Mouse (Mus musculus): Measurements from ENCODE around the gene Fam76b. TPM values are rescaled to one million over a fixed set of nuclear protein-coding genes. Genes with fewer than 3 reads are reported as not detected.
"Not testable (repeated sequence)": the region's sequence is repeated elsewhere in the genome, so short reads cannot be mapped to it uniquely, and the experiment has no call there.

Gene Fam76b
- polyA plus RNA-seq (2014; fragmentation: Nextera tagmentation; extraction: Ambion mirVana) = 21.5 and 22.7 TPM in 2 replicates

DNA sequence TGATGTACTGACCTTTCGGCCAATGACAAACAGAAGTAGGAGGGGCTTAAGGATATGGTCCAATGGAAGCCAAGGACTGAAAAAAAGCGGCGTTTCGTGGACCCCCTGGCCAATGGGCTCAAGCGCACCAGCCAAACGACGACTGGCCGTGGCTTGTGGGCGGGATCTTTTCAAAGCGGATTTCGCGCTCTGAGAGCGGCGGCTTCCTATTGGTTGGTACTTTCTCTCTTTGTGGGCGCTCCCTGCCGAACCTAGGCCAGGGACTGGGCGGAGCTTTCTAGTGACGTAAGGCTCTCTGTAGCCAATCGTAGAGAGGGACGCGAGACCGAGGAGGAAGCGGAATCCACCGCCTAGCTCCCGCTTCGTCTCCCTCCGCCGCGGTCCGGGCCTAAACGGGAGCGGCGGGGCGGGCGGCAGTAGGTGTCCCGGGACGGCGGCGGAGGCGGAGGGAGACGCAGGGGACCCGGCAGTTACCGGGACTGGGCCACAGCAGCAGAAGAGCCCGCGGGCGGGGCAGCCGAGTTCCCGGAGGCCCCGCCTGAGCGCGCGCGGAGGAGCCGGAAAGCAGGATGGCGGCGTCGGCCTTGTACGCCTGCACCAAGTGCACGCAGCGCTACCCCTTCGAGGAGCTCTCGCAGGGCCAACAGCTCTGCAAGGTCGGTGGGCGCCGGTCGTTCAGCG, at the start of gene Fam76b:
TSS of gene Fam76b (plus strand) at position 311 of the 681 bp plus-strand sequence.
- WGBS = 0% methylated on average over 49 of the region's 67 CpGs
- Histone ChIP-seq H3K4me2 (ENCODE audit: low read depth, low read length) (peak within 1 kb of the TSS; percentile 90), H3K9me3 (ENCODE audit: control insufficient read depth, low read length) (no peaks in the 10 kb centered on the region), H3K9ac (ENCODE audit: low read depth, low read length) (peak within 1 kb of the TSS; percentile 94), H3K36me3 (ENCODE audit: control insufficient read depth, insufficient read depth, low read length) (peaks cover 25% of the 10 kb centered on the region), H3K4me3 (ENCODE audit: low read depth, low read length) (peak within 1 kb of the TSS; percentile 85), H3K4me1 (ENCODE audit: control insufficient read depth, insufficient read depth, low read length) (peaks cover 19% of the 10 kb centered on the region), H3K27ac (replicated peaks; ENCODE audit: low read depth, low read length) (peak within 1 kb of the TSS; percentile 99), H3K27me3 (replicated peaks; ENCODE audit: control insufficient read depth, insufficient read depth, low read length) (no peaks in the 10 kb centered on the region)
- DNase-seq (ENCODE audit: low spot score) (peak; percentile 100), ATAC-seq (ENCODE audit: low read depth) (peak; percentile 95)

DNA sequence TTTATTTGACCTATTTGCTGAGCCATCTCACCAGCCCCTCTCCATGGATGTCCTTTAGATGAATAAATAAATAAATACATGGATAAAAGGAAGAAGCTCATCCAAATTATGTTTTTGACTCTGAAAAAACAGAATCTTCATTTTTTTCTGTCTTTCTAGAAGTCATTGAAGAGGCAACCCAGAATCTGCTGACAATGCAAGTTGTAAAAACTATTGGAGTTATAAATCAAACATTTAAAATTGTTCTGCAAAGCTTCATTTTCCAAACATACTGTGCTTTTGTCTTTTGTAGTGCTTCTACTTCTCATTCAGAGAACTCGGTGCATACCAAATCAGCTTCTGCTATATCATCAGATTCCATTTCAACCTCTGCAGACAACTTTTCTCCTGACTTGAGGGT, 45.5 kb upstream of the Fam76b start:
- ATAC-seq (ENCODE audit: low read depth) (no peak), DNase-seq (ENCODE audit: low spot score) (no peak)
- Histone ChIP-seq H3K36me3 (ENCODE audit: control insufficient read depth, insufficient read depth, low read length) (peaks cover 25% of the 10 kb centered on the region), H3K4me3 (ENCODE audit: low read depth, low read length) (no peak overlapping the region), H3K9me3 (ENCODE audit: control insufficient read depth, low read length) (peaks cover 8% of the 10 kb centered on the region; the same call in 1 of the 2 replicates), H3K27ac (replicated peaks; ENCODE audit: low read depth, low read length) (no peak overlapping the region), H3K4me1 (ENCODE audit: control insufficient read depth, insufficient read depth, low read length) (no peaks in the 10 kb centered on the region), H3K27me3 (replicated peaks; ENCODE audit: control insufficient read depth, insufficient read depth, low read length) (no peaks in the 10 kb centered on the region), H3K4me2 (ENCODE audit: low read depth, low read length) (no peak overlapping the region), H3K9ac (ENCODE audit: low read depth, low read length) (no peak overlapping the region)
- WGBS = 95% methylated on average over 1 of the region's 1 CpGs

DNA sequence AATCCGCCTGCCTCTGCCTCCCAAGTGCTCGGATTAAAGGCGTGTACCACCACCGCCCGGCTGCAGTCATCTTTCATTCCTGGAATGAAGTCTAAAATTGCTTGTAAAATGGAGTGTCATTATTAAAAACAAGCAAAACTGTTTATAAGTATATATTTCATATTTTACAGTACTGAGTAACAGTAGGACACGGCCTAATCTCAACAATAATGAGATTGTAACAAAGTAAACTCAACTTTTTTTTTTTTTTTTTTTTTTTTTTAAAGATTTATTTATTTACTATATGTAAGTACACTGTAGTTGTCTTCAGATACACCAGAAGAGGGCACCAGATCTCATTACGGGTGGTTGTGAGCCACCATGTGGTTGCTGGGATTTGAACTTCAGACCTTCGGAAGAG, 36.7 kb upstream of the Fam76b start:
- ATAC-seq (ENCODE audit: low read depth); H3K4me3 ChIP-seq (ENCODE audit: low read depth, low read length); DNase-seq (ENCODE audit: low spot score); H3K9ac ChIP-seq (ENCODE audit: low read depth, low read length); H3K4me2 ChIP-seq (ENCODE audit: low read depth, low read length); H3K4me1 ChIP-seq (ENCODE audit: control insufficient read depth, insufficient read depth, low read length); H3K27me3 ChIP-seq (replicated peaks; ENCODE audit: control insufficient read depth, insufficient read depth, low read length); H3K27ac ChIP-seq (replicated peaks; ENCODE audit: low read depth, low read length); H3K9me3 ChIP-seq (ENCODE audit: control insufficient read depth, low read length): not testable (repeated sequence)
- 94% methylated on average over 7 of the region's 8 CpGs for WGBS
- H3K36me3 ChIP-seq (ENCODE audit: control insufficient read depth, insufficient read depth, low read length) = peaks cover 63% of the 10 kb centered on the region

DNA sequence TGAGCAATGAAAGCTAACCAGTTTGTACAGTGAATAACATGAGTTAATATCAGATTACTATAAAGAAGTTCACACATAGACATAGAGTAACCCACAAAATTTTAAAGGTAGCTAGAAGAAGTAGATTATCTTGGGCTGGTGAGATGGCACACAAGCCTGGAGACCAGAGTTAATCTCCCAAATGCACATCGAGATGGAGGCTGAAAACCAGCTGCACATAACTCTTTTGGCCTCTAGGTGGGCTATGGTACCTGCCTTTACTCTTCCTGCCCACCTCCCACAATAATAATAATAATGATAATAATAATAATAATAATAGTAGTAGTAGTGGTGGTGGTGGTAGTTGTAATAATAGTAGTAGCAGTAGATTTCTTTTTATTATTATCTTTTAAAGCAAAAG, 33.2 kb upstream of the Fam76b start:
- H3K27ac ChIP-seq (replicated peaks; ENCODE audit: low read depth, low read length) = no peak overlapping the region
- WGBS = 77% methylated on average over 1 of the region's 1 CpGs
- no peak overlapping the region for H3K4me3 ChIP-seq (ENCODE audit: low read depth, low read length)
- no peaks in the 10 kb centered on the region for H3K9me3 ChIP-seq (ENCODE audit: control insufficient read depth, low read length)
- ATAC-seq (ENCODE audit: low read depth) (no peak), DNase-seq (ENCODE audit: low spot score) (no peak)
- H3K36me3 ChIP-seq (ENCODE audit: control insufficient read depth, insufficient read depth, low read length) = peaks cover 59% of the 10 kb centered on the region
- no peaks in the 10 kb centered on the region for H3K27me3 ChIP-seq (replicated peaks; ENCODE audit: control insufficient read depth, insufficient read depth, low read length)
- no peaks in the 10 kb centered on the region for H3K4me1 ChIP-seq (ENCODE audit: control insufficient read depth, insufficient read depth, low read length)
- H3K4me2 ChIP-seq (ENCODE audit: low read depth, low read length) = no peak overlapping the region
- no peak overlapping the region for H3K9ac ChIP-seq (ENCODE audit: low read depth, low read length)

DNA sequence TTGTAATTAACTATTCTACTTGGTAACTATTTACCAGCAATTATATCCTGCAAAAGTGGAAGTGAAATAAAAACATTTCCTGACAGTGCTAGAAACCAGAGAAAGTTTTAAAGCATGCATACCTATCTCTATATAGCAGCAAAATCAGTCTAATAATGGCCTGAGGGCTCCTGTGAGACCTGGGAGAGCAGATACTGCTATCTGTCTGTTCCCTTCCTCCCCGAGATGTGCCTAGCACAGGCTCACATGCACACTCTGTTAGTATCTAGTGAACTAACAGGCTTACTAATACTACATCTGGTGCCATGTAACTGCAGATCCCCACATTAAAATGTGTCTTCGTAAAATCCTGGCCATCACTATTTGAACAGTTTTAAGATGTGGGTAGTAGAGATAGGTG, 32.8 kb upstream of the Fam76b start:
- Histone ChIP-seq H3K36me3 (ENCODE audit: control insufficient read depth, insufficient read depth, low read length) (peaks cover 59% of the 10 kb centered on the region), H3K4me2 (ENCODE audit: low read depth, low read length) (no peak overlapping the region), H3K27me3 (replicated peaks; ENCODE audit: control insufficient read depth, insufficient read depth, low read length) (no peaks in the 10 kb centered on the region), H3K9ac (ENCODE audit: low read depth, low read length) (no peak overlapping the region), H3K4me1 (ENCODE audit: control insufficient read depth, insufficient read depth, low read length) (no peaks in the 10 kb centered on the region), H3K9me3 (ENCODE audit: control insufficient read depth, low read length) (no peaks in the 10 kb centered on the region), H3K4me3 (ENCODE audit: low read depth, low read length) (no peak overlapping the region), H3K27ac (replicated peaks; ENCODE audit: low read depth, low read length) (no peak overlapping the region)
- no peak for DNase-seq (ENCODE audit: low spot score)
- WGBS = 89% methylated on average over 2 of the region's 2 CpGs
- ATAC-seq (ENCODE audit: low read depth) = no peak

DNA sequence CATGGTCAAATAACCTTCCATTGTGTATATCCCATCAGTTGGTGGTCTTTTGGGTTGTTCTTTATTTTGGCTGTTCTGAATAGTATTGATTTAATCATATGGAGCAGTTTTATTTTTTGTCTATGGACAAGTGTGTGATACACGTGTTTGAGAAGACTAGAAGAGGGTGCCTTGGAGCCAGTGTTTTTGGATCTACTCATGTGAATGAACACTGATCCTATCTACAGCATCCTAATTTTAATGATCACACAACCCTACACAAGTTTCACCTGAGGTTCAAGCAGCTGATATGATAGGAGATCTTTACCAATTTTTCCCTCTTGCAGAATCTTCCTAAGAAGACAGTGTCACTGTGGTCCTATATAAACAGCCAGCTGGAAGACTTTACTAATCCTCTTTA, 23.0 kb upstream of the Fam76b start:
- H3K9ac ChIP-seq (ENCODE audit: low read depth, low read length) = no peak overlapping the region
- H3K27ac ChIP-seq (replicated peaks; ENCODE audit: low read depth, low read length) = no peak overlapping the region
- no peaks in the 10 kb centered on the region for H3K9me3 ChIP-seq (ENCODE audit: control insufficient read depth, low read length)
- ATAC-seq (ENCODE audit: low read depth) = no peak
- WGBS = 74% methylated on average over 1 of the region's 1 CpGs
- no peak overlapping the region for H3K4me2 ChIP-seq (ENCODE audit: low read depth, low read length)
- peaks cover 80% of the 10 kb centered on the region for H3K36me3 ChIP-seq (ENCODE audit: control insufficient read depth, insufficient read depth, low read length)
- no peaks in the 10 kb centered on the region for H3K4me1 ChIP-seq (ENCODE audit: control insufficient read depth, insufficient read depth, low read length)
- no peak overlapping the region for H3K4me3 ChIP-seq (ENCODE audit: low read depth, low read length)
- DNase-seq (ENCODE audit: low spot score) = no peak
- no peaks in the 10 kb centered on the region for H3K27me3 ChIP-seq (replicated peaks; ENCODE audit: control insufficient read depth, insufficient read depth, low read length)

DNA sequence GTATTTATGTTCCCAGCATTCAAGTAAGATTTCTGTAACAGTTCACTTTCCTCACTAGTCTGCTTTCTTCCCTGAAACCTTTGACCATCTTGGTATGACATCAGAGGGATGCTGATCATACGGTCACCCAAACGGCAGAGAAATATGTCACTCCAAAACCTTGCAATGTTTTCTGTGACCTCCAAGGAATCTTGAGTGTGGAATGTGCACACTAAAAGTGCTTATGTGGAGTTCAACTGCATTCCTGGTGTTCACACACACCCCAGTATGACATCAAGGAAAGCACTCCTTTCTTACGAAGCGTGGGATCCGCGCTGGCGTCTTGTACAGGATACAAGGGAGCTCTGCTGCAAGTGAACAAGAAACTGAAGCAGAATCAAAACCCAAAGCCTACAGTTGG, 20.7 kb upstream of the Fam76b start:
- H3K4me3 ChIP-seq (ENCODE audit: low read depth, low read length) = no peak overlapping the region
- no peak overlapping the region for H3K4me2 ChIP-seq (ENCODE audit: low read depth, low read length)
- H3K36me3 ChIP-seq (ENCODE audit: control insufficient read depth, insufficient read depth, low read length) = peaks cover 86% of the 10 kb centered on the region
- H3K4me1 ChIP-seq (ENCODE audit: control insufficient read depth, insufficient read depth, low read length) = no peaks in the 10 kb centered on the region
- H3K9ac ChIP-seq (ENCODE audit: low read depth, low read length) = no peak overlapping the region
- no peaks in the 10 kb centered on the region for H3K9me3 ChIP-seq (ENCODE audit: control insufficient read depth, low read length)
- 89% methylated on average over 7 of the region's 7 CpGs for WGBS
- ATAC-seq (ENCODE audit: low read depth) (no peak), DNase-seq (ENCODE audit: low spot score) (no peak)
- H3K27me3 ChIP-seq (replicated peaks; ENCODE audit: control insufficient read depth, insufficient read depth, low read length) = no peaks in the 10 kb centered on the region
- H3K27ac ChIP-seq (replicated peaks; ENCODE audit: low read depth, low read length) = no peak overlapping the region

DNA sequence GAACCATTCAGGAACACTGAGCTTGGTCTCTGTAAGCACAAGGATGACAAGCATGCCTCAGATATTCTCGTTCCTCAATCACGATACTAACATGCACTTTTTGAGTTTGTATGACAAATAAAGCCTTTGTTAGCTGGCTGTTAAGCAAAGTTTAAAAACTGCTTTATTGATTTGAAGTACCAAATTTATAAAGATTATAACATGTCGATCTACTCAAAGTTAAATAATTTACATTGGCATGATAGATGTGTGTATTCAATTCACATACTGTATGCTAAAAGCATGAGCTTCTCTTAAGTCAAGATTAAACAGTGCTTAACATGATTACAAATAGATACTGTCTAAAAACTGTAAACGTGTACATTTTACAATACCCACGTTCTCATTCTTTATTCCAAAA, 19.9 kb upstream of the Fam76b start:
- Histone ChIP-seq H3K9ac (ENCODE audit: low read depth, low read length) (no peak overlapping the region), H3K9me3 (ENCODE audit: control insufficient read depth, low read length) (no peaks in the 10 kb centered on the region), H3K27me3 (replicated peaks; ENCODE audit: control insufficient read depth, insufficient read depth, low read length) (no peaks in the 10 kb centered on the region), H3K36me3 (ENCODE audit: control insufficient read depth, insufficient read depth, low read length) (peaks cover 89% of the 10 kb centered on the region), H3K27ac (replicated peaks; ENCODE audit: low read depth, low read length) (no peak overlapping the region), H3K4me2 (ENCODE audit: low read depth, low read length) (no peak overlapping the region), H3K4me3 (ENCODE audit: low read depth, low read length) (no peak overlapping the region), H3K4me1 (ENCODE audit: control insufficient read depth, insufficient read depth, low read length) (no peaks in the 10 kb centered on the region)
- DNase-seq (ENCODE audit: low spot score) (no peak), ATAC-seq (ENCODE audit: low read depth) (no peak)
- 89% methylated on average over 5 of the region's 5 CpGs for WGBS

DNA sequence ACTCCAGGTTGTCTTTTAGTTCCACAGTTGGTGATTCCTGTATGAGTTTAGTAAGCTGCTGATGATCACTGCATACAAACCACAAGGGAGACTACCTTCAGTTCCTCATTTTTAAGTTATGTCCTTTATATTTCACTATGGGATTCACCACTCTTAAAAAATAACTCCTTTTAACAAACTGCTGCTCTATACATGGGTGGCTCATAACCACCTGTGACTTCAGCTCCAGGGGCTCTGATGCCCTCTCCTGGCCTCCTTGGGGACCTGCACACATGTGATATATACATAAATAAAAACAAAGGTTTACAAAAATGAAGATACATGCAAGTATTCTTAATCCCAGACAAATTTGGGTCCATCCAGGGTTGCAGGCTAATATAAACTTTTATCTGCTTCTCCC, 17.6 kb upstream of the Fam76b start:
- ATAC-seq (ENCODE audit: low read depth) (no peak), DNase-seq (ENCODE audit: low spot score) (peak; percentile 7)
- H3K27ac ChIP-seq (replicated peaks; ENCODE audit: low read depth, low read length) = no peak overlapping the region
- peaks cover 83% of the 10 kb centered on the region for H3K36me3 ChIP-seq (ENCODE audit: control insufficient read depth, insufficient read depth, low read length)
- H3K9me3 ChIP-seq (ENCODE audit: control insufficient read depth, low read length) = no peaks in the 10 kb centered on the region
- H3K27me3 ChIP-seq (replicated peaks; ENCODE audit: control insufficient read depth, insufficient read depth, low read length) = no peaks in the 10 kb centered on the region
- H3K4me2 ChIP-seq (ENCODE audit: low read depth, low read length) = no peak overlapping the region
- H3K4me1 ChIP-seq (ENCODE audit: control insufficient read depth, insufficient read depth, low read length) = no peaks in the 10 kb centered on the region
- no peak overlapping the region for H3K9ac ChIP-seq (ENCODE audit: low read depth, low read length)
- H3K4me3 ChIP-seq (ENCODE audit: low read depth, low read length) = no peak overlapping the region

Measured in embryonic facial prominence, embryonic 14.5 days (tissue).